Comparison of ENCODE assay signal across 9 mouse cellular contexts in the genomic region with DNA sequence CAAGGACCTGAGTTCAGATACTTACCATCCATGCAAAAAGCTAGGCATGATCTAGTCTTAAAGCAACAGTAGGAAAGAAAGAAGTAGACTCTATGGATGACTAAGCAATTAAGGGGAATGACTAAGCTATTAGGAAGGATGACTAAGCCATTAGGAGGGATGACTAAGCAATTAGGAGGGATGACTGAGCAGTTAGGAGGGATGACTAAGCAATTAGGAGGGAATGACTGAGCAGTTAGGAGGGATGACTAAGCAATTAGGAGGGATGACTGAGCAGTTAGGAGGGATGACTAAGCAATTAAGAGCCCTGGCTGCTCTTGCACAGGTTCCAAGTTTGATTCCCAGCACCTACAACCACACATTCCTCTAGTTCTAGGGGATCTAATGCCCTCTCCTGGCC.
"Had no signal": no experiment of that assay in that cellular context is flagged by ENCODE, and none has a peak within 500 bp of the region (broad histone marks: within the 10 kb centered on the region; RNA-seq: fewer than 3 reads in every experiment).

No protein-coding gene starts in this region.

- DNase-seq: kidney, postnatal 10 days; kidney, postnatal 4 days; liver; liver, embryonic 13.5 days; liver, postnatal 0 days; lung, postnatal 14 days; midbrain, embryonic 14.5 days; retina, postnatal 1 day; thymus, postnatal 36 days had no signal

- ATAC-seq: liver, postnatal 0 days had no signal
